Mouse (Mus musculus) NIH3T3 (cell line): Measurements from ENCODE around the gene Sstr2.

Source experiments
- DNase-seq: peaks from one replicate; pipeline ENCODE4 v3.0.0-alpha.2; 2012; ENCODE audit warnings: low read depth

The Sstr2 gene

DNA sequence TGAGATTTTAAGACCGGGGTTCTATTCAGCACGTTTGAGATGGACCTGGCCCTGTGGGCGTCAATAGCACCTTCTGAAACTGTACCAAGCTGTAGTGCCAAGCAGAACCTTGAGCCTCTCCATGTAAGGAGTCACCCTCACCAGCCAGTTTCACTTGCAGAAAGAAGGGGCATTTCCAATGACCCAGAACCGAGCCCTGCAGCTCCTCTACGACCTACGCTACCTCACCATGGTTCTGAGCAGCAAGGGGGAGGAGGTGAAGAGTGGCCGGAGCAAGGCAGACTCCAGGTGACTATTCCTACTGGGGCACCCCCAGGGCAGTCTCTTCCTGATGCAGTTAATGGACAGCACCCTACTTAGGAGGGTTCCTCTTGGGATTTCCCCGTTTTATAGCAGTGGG, 39.2 kb downstream of the Sstr2 start:
- no peak for DNase-seq

DNA sequence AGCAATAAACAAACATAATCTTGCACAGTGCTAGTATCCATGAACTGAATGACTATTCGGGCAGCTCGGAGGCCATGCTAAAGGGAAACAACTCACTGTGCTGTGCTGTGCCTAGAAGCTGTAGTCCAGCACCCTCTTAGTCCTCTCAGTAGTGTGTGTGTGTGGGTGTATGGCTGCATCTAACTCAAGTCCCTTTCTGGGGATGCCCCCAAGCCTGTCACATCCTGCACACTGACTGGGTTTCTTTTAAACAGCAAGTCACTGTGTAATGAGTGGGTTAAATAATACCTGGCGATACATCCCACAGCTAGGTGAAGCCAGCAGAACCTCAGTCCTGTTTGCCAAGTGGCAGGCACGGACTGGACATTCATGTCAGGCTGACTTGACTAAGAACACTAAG, 39.6 kb downstream of the Sstr2 start:
- no peak for DNase-seq

GRCm38 (mm10) chr11:113660213-113660612, 41.1 kb downstream of the Sstr2 start:
- peak; percentile 32 for DNase-seq

GRCm38 (mm10) chr11:113660940-113661339, 41.8 kb downstream of the Sstr2 start:
- DNase-seq = peak; percentile 17

GRCm38 (mm10) chr11:113661835-113662351, 42.8 kb downstream of the Sstr2 start:
- DNase-seq = no peak

GRCm38 (mm10) chr11:113664279-113664678, 45.1 kb downstream of the Sstr2 start:
- DNase-seq = no peak

- no peak for DNase-seq
These were observed 47.1 kb downstream of the Sstr2 start for GRCm38 (mm10) chr11:113666205-113666604.

GRCm38 (mm10) chr11:113666648-113667047, 47.5 kb downstream of the Sstr2 start:
- no peak for DNase-seq

- DNase-seq = no peak
These were observed 48.0 kb downstream of the Sstr2 start for GRCm38 (mm10) chr11:113667122-113667521.

- DNase-seq = no peak
These were observed 48.6 kb downstream of the Sstr2 start for GRCm38 (mm10) chr11:113667704-113668103.

DNA sequence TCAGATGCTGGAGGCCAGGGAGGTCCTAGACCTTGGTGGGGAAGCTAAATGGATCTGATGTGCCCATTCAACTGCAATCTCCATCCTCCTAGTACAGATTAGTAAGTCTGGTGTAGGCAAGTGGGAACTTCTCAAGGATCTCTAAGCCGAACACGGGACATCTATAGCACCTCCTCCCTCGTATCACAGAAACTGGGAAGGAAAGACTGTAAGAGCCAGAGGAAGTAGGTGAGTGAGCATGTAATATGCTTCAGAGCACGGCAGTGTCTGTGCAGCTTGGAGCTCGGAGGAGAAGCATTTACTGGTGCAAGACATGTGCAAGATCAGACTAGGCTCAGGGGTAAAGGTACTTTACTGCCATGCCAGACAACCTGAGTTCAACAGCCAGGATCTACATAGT, 49.7 kb downstream of the Sstr2 start:
- no peak for DNase-seq

DNA sequence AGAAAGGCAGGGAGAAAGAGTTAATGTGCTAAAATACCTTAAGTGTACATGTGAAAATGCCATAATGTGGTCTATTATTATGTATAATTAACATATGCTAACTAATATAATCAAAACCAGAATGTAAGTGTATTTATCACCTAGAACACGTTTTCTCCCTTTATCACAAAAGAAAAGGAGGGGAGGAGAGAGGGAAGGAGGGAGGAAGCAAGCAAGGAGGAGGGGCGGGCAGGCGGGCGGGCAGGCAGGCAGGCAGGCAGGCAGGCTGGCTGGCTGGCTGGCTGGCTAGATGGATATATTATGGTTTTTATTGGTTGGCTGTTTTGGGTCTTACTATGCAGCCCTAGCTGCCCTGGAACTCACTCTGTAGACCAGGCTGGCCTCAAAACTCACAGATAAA, 50.6 kb downstream of the Sstr2 start:
- DNase-seq = no peak

DNA sequence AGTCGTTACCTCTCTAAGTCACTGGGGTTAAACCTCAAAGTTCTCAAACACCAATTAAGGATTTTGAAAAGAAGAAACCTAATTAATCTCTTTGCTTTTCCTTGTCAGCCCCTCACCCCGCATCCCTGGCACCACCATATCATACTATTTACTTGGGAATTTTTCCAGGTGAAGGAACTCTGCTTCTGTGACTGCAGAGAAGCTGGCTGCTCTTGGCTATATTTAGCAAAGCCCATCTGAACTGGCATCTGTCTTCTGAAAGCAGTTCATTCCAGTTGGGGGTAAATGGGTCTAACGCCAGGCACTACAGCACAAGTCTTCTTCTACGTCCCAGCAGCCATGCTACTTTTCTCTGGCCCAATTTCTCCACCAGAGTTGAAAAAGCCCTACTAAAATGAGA, 54.5 kb downstream of the Sstr2 start:
- DNase-seq = no peak

GRCm38 (mm10) chr11:113674595-113674994, 55.5 kb downstream of the Sstr2 start:
- DNase-seq = no peak
